Mouse (Mus musculus) cerebellum, postnatal 4 days (tissue): ENCODE results near the gene Il31.
"Not testable (repeated sequence)": the region's sequence is repeated elsewhere in the genome, so short reads cannot be mapped to it uniquely, and the experiment has no call there.

Experiments
- DNase-seq, 2 experiments: peaks; one replicate each; pipeline ENCODE4 v3.0.0; 2022; ENCODE audit warnings: low spot score in 2 of 2, mixed read lengths in 1 of 2

The Il31 gene

DNA sequence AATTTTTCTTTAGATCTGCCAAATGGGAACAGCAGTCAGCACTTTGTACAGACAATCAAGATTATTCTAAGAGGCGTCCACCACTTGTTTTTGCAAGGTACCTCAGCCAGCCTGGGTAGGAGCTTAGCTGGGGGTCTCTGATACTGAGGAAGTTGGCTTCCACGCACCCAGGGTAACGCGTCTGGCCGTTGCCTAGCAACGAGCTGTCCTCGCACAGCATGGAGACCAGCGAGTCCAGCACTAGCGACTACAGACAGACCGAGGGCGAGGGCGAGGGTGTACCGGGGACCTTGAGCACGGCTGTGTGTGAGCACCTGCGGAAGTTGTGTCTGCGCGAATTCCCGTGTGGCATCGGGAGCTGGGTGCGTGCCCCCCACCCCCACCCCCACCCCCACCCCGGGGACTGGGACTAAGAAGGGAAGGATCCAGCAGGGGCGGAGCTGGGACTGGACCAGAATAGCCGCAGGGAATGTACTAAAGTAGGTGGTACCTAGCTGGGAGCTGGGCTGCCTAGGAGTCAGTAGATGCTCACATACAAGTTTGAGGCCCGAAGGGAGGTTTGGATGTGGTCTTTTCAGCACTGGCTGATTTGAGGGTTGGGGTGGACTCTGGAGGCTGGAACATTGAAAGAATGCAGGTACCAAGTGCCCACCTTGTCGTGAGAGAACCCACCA, at the start of gene Il31, which contains the start of gene Lrrc43:
TSS of gene Il31 (minus strand) at position 378 of the 674 bp plus-strand sequence.
TSS of gene Lrrc43 (plus strand) at position 194 of the 674 bp plus-strand sequence.
- no peak for DNase-seq

DNA sequence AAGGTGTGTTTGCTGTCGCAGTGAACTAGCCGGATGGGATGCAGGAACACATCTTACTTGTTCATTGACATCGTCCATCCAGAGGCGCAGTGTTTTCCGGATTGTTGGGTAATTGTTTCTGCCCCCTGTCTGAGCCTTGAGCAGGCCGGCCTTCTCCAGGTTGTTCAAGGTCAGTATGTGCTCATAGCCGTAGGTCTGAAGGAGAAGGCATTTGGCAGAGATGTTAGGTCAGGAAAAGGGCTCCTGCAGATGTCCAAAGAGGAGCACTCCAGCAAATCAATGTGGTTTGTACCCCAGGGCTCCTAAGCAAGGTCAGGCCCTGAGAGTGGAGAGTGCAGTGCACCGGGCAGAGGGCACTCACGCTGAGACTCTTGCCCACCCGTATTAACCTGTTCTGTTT, 44.5 kb upstream of the Il31 start:
- no peak for DNase-seq

DNA sequence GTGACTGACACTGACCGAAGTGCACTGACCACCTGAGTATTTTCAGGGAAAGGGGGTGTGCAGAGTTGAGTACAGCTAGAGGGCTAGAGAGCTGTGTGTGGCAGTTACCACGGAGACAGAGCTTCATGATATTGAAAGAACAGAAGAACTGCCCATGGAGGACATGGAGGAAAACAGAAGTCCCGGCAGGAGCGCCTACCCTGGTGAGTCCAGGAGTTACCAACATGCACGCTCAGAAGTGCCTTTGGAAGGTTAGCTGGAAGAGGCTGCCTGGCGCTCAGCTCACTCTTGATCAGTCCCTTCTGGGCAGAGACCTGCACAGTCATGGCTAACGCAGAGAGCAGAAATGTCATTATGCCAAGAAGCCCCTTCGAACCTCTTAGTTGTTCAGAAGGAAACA, 40.8 kb upstream of the Il31 start:
- no peak for DNase-seq

DNA sequence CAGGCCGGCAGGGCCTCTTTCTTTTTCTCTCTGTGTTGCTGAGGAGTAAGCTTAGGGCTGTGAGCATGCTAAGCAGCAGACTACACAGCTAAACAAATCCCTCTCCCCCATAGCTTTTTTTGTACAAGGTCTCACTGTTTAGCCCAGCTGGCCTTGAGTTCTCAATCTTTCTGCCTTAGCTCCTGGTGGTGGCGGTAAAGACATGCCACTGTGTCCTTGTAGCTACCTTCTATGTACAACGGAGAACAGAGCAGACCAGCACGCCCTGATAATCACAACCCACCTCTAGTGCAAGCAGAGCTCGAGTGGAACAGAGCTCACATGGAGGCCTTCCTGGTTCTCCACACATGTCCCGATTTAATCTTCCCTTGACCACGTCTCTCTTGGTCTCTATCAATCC, 39.4 kb upstream of the Il31 start:
- DNase-seq = no peak

DNA sequence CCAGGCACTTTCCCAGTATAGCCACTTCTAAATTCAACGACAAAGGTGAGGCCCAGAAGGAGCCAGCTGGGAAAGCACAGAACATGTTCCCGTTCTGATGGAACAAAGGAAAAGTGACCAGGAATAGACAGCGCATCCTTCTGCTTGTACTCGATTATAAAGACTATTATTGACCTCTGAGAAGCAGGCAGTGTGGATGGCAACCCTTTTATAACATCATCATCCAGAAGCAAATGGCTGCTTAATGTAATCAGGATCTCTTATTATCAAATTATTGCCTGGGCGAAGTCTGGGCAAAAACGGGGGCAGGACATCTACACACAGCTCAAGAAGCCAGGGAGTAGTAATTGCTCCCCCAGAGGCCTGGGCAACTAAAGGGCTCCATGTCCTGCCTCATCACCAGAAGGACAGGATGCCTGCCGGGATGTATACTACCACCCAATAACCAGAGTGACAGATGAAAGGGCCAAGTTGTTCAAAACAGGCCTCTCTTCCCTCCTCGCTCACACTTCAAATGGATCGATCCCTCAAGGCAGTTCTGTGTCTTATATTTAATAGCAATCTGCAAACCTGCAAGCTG, 36.7 kb upstream of the Il31 start:
- no peak for DNase-seq

DNA sequence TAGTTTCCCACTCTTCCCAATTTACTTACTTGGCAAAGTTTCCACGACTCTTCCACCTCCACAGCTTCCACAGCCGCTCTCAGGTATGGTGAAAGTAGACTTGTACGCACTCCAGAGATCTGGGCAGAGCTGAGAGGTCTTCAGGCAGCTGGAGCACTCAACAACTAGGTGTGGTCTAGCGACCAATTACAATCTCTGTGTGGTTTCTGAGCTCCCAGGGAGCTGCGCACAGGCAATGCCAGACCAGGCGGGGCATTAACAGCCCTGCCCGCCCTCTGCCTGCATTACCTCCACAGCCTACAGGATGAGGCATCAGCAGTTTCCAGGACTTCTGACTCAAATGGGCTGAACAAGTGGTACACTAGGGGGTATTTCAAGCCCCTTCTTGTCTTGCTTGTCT, 36.0 kb upstream of the Il31 start, which contains the start of gene Gm49027:
TSS of gene Gm49027 (minus strand) at position 208 of the 400 bp plus-strand sequence.
- DNase-seq = no peak

DNA sequence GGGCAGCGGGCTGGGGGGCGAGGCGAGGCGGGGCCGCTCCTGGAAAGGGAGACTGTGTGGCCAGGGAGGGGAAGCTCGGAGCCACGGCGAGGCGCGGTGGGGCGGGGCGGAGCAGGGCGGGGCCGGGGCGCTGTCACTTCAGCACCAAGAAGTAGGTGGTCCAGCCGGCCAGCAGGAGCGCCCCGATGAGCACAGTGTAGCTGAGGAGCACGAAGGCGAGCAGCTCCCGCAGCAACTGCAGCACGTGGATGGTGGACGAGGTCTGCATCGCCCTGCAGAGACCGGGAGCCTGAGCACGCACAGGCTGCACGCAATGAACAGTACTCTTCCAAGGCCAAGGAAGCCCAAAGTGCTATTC, 35.1 kb upstream of the Il31 start:
- peak in 1 of 2 experiments; percentile 51 for DNase-seq

DNA sequence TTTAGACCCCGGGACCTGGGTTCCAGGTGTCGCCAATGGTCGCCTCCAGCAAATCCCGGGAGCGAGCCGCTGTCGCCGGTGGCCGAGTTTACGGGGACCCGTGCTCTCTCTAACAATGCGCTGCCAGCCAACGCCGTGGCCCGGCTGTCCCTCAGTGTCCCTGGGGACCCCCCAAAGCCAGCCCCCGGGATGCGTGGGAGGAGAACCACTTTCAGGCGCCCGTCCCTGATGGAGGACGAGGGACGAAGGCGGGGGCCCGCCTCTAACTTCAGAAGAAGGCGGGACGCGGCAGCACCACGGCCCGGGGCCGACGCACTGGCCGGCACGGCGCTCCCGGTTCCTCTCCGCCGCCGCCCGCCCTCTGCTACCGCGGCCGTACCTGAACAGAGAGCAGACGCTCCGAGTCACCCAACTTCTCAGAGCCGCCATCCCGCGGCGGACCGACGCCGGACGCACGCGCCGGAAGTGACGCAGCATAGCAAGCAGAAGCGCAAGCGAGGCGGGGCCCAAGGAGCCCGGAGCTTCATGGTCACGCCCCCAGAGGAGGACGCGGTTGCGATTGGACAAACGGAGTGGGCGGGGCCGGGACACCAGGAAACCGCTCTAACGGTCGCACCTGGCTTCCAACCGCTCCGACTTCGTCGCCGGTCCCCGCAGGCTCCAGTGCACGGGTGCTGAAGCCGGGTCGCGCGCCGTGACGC, 34.6 kb upstream of the Il31 start, which contains the start of gene Diablo:
TSS of gene Diablo (minus strand) at position 485 of the 701 bp plus-strand sequence.
- peak; percentile 91 to 97 for DNase-seq

DNA sequence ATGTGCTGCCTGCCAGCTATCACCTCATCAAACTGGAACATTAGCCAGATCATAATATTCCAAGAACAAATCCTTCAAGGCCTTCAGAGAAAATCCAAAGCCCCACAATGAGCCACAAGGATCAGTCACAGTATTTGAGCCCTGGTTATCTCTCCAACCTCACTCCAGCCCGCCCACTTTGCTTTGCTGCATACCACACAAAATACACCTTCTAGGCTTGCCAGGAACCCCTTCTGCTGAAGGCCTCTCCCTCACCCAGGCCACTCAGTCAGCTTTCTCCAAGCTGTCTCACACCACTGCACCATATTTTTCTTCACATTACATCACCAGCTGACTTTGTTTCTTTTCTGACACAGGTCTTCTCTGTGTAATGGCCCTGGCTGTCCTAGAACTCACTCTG, 32.9 kb upstream of the Il31 start:
- DNase-seq = no peak

DNA sequence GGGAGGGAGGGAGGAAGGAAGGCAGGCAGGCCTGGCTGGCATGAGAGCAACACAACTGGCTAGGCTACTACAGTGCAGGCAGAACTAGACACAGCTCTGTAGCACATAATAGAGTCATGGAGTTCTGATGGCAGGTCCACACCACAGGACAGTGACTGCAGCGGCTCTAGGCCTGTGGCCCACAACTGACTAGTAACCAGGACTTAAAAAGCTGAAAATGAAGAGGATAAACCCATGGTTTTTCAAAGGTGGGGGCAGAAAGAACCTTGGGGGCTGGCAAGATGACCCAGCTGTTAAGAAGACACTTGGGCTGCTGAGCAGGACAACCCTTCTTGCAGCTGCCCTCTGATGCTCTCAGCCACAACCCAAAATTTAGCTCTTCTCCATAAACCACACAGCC, 32.3 kb upstream of the Il31 start:
- DNase-seq = no peak

DNA sequence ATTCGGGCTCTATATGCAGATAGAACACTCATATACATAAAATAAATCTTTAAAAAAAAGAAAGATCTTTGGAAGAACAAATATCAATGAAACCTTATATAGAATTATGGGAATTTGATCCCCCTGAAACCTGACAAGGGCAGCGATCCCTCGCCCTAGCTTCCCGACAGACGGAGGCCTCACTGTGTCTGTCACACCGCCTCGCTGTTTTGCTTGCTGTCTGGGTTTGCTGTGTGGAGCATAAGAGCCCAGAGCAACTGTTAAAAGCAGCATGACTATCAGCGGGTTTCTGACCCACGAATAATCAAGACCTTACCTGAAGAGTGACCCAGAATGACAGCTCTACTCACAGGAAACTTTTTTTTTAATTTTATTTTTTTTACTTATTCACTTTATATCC, 31.4 kb upstream of the Il31 start:
- DNase-seq = no peak

DNA sequence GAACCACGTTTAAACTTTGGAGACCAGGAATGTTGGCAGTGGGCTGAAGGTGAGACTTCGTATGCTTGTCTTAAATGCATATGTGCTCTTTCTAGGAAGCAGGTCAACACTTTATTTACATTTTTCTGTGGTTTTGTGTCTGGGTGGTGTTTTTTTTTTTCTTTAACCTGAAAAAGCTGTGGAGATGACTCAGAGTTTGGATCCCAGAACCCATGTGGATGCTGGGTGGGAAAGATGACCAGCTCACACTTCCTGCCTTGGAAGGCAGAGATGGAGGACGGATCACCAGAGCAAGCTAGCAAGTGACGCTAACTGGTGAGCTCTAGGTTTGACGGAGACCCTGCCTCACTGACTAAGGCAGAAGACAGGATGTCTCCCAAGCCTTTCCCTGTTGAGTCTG, 25.6 kb upstream of the Il31 start:
- DNase-seq = no peak

DNA sequence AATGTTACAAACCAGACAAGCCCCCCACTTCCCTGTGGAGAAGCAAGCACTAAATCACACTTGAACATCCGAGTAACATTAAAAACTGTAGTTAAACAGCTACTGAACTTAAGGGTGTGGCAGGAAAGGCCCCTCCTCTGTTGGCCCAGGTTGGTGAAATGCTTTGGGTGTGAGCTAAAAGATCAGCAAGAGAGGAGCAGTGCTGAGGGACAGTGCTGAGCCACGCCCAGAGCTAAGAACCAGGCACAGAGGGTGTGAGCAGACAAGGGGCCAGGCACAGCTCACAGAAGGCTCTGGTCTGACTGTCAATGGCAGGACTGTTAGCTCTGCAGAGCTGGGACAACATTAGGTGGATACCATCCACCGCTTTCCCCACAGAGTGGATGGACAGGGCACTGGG, 22.8 kb upstream of the Il31 start:
- no peak for DNase-seq

DNA sequence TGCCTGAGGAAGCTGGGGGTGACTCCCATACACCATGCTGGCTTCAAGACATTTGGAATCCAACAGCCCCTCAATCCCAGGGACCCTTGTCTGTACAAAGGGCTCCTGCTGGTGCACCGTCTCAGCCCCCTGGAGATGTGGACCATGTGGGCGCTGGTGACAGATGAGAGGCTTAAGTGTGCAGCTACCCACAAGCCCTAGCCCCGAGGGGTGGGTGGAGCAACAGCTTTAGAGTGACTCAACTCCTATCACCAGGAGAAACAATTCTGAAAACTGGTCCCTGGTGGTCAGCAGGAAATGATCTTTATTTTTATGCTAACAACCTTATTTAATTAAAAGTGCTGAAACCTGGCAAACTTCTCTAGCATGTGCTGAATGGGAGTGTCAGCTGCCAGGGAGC, 22.1 kb upstream of the Il31 start:
- not testable (repeated sequence) for DNase-seq

DNA sequence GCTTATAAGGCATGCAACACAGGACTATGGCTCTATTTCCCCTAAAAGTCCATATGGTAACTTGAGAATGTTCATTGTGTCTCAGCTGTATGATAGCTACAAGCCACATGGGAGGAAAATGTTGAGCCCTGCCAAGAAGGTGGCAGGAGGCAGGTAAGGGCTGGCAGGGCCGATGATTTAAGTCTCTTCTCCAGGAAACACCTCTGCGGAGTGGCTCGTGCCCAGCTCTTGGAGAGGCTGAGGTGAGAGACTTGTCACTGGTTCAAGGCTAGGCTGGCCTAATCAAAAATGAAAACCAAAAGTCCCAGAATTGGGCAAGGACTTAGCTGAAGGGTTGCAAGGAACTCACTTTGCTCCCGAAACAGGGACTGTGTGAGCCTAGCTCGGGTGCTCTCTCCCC, 20.9 kb upstream of the Il31 start, which contains the start of gene B3gnt4:
TSS of gene B3gnt4 (plus strand) at position 301 of the 400 bp plus-strand sequence.
- DNase-seq = no peak

DNA sequence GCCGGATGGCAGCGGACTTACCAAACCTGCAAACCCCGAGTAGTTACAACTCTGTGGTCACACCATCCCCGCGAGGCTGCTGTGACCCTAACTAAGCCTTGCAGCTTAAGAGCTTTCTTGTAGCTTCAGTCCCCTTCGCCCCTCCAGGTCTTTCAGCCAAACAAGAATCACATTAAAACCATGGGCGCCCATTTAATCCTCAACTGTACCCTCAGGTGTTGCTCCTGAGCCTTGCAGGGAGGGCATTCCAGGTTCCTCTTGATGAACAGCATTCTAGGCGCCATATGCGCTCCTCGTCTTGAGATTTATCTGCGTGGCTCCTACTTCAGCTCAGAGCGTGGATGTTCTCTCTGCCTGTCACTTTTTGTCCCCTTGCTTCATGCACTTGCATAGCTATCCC, 19.6 kb upstream of the Il31 start:
- no peak for DNase-seq

DNA sequence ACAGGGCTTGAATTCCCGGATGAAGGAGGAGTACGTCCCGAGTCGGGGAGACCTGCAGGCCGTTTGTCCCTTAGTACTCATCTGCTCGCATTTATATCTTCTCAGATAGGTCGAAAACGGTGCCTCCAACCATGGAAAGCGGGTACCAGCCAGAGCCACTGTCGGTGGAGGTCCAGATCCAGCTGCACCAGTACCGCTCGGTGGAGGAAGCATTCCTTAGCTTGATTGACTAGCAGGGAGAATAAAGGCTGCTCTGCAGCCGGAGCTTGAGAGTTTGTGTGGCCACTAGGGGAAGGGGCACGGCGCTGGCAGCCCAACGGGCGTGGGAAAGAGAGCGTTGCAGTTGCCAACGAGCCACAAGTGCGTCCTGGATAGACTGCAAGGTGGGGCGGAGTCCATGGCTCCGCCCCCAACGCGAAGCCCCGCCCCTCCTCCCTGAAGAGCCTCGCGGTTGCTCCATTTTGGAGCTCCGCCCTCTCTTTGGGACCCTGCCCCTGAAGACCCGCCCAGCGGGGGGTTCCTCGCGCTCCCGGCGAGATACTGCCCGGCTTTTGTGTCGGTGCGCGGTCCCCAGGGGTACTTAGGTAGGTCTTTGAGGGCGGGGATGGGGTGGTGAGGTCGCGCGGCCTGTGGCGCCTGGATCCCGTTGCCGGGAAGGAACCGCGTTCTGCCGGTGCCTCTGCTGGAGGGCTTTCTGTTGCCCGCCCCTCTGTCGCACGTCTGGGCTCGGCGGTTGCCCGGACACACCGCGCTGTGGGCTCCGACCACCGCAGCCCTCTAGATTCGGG, 18.8 kb upstream of the Il31 start:
- peak; percentile 68 to 88 for DNase-seq

DNA sequence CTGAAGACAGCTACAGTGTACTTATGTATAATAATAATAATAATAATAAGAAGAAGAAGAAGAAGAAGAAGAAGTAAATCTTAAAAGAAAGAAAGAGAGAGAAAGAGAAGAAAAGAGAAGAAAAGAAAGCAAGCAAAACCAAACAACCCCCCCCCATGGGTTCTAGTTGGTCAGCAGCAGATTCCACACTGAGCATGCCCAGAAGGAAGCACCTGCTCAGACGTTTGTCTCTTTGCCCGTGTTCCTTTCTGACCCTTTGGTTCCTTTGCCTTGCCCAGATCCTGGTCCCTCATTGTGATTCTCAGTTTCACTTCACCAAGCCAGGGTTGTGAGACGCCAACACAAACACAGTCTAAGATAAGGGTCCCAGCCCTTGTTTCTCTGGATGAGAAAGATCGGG, 12.7 kb upstream of the Il31 start:
- DNase-seq = no peak

DNA sequence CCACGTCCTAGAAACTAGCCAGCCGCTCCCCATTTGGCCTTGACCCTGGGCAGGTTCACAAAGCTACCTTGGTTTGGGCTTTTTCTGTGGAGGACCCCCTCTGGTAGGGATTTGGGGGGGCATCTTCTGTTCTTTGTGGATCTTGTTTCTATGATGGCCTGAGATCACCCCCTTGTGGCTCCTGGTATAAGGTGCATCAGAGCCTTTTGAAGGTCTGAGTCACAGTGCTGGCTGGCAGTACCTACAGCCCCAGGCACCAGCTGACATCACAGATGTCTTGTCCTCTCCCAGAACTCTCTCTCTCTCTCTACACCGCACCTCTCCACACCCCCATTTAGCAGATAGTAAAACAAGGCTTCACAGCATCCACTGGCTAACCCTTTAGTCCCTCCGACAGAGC, 10.4 kb upstream of the Il31 start:
- peak in 1 of 2 experiments; percentile 39 for DNase-seq

DNA sequence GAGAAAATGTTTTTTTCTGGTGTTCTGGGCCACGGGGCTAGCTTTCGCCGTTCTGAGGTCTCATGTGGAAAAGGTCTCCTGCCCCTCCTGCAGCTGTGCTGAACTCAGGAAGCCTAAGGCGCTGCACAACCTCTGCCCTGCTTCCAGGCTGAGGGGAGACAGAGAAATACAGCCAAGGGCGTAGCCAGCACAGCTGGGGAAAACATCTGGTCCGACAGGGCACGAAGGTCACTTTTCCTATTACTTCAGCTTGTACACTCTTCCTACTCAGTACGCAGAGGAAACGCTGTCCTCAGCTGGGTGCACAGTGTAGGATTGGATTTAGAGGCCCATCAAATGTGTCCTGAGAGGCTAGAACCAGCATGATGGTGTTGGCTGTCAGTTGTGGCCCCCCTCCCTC, 646 bp upstream of the Il31 start:
- no peak for DNase-seq

DNA sequence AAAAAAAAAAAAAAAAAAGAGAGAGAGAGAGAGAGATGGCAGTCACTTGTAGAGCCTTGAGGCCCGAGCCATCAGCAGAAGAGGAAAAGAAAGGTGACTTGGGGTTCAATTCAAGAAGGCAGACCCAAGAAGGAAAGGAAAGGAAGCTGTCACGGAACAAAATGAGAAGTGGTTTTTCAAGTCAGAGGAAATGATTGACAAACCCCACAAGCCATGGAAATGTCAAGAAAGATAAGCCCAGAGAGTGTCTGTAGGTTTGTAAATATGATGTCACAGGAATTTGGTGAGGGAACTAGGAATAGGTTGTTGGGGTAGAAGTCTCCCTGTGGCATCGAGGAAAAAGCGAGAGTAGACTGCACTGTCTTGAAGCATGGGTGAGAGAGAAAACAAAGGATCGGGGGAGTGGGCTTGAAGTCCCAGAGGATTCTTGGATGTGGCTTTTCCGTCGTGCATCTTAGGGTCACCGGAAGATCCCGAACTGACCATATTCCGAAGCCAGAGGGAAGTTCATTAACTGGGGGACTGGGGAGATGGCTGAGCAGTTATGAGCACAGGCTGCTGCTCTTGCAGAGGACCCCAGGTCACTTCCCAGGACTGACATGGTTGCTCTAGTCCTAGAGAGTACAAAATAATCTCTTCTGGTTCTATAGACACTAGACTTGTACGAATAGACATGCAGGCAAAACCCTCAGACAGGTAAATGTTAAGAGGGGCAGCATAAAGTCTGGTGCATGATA, 1.5 kb downstream of the Il31 start:
- DNase-seq = no peak
